Mouse (Mus musculus) bone marrow macrophage, adult 2 months (primary cell): Measurements from ENCODE around the gene Prdm11. TPM values are rescaled to one million over a fixed set of nuclear protein-coding genes. Genes with fewer than 3 reads are reported as not detected.

Source experiments
- H3K27ac ChIP-seq: 2 replicates; pipeline ENCODE4 v1.5.1; 2012; ENCODE audit warnings: low read depth, low read length; ENCODE audit not compliant: insufficient read depth
- H3K4me1 ChIP-seq: 2 replicates; pipeline ENCODE4 v1.6.1; 2012; ENCODE audit warnings: low read length; ENCODE audit not compliant: control insufficient read depth, insufficient read depth
- H3K4me3 ChIP-seq: 2 replicates; pipeline ENCODE4 v1.5.1; 2012; ENCODE audit warnings: mild to moderate bottlenecking, low read length, moderate library complexity; ENCODE audit not compliant: insufficient read depth
- CTCF ChIP-seq: IDR thresholded peaks from 2 replicates; pipeline ENCODE4 v1.5.1; 2012; ENCODE audit warnings: low read depth, mild to moderate bottlenecking, low read length, moderate library complexity
- POLR2A ChIP-seq: IDR thresholded peaks from 2 replicates; pipeline ENCODE4 v1.6.1; 2012; ENCODE audit warnings: mild to moderate bottlenecking, low read depth, low read length, borderline replicate concordance
- polyA plus RNA-seq: library from polyadenylated mRNA; stranded (reverse); fragments of >200 nt; gene quantifications from 2 replicates; pipeline ENCODE4 v1.2.4, GENCODE M21; 2012; ENCODE audit not compliant: missing spikeins, insufficient read depth, insufficient read length

Prdm11 gene
- polyA plus RNA-seq, 1 experiment: 2.9 TPM

DNA sequence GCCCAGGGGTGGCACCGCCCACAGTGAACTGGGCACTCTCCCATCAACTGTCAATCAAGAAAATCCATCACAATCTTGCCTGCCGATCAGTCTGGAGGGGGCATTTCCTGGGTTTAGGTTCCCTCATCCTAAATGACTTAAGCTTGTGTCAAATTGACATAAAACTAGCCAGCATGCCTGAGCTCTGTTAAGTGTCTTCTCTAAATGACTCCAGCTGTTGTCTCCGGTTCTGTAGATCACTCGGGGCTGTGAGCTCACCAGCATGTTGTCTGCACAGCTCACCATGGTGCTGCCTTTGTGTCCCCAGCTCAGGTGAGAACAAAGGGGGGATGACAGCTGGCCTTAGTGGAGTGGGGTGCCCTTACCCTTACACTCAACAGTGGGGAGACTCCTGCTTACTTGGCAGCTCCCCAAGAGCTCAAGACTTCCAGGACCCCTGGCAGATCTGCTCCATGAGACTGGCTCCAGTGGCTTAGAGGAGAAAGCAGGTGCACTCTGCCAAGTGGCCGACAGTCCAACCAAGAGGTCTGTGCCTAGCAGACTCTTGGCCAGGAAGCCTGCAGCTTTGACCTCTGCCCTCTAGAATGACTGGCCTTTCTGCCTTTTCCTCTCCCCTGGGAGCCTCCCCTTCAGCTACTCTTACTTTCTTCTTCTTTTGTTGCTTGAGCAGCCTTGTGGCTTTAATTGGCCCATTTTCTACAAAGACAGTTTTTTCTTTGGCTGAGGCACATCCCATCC, 35.1 kb upstream of the Prdm11 start:
- H3K4me3 ChIP-seq: no peak overlapping the region
- no peak overlapping the region for H3K27ac ChIP-seq
- H3K4me1 ChIP-seq: no peaks in the 10 kb centered on the region
- TF ChIP-seq CTCF (no peak), POLR2A (no peak)

DNA sequence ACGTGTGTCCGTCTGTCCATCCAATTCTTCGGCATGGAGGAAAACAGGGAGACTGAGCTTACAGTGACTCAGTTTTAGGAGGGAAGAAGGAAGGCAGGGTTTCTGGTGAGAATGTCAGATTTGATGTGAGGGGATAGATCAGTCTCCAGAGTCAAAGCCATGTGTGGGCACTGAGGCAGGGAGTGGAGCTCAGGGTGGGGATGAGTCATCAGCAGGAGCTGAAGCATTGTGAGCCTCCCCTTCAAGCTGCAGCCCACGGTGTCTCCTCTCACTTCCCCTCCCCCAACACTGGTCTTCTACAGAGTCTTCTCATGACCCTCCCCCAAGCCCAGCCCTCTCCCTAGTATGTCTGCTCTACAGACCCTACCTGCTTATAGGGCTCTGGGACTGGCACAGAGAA, 33.4 kb upstream of the Prdm11 start:
- Histone ChIP-seq H3K27ac (no peak overlapping the region), H3K4me3 (no peak overlapping the region), H3K4me1 (no peaks in the 10 kb centered on the region)
- no peak for TF ChIP-seq POLR2A
- no peak for TF ChIP-seq CTCF

DNA sequence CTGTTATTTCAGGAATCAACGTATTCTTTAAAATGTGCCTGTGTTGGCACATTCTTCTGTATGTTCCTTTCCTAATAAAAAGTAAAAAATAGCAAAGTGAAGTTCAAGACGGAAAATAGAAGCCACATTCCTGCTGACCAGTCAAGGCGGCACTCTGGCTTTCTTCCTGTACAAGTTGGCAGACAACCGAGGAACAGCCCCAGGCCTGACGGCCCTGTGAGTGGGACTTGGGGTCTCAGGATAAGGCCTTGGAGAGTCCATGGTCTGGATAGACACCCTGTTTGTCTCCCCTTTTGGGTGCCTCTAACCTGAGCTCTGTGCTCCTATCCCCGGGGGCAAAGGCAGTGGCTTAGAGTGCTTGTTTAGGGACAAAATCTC, 30.6 kb upstream of the Prdm11 start:
- no peaks in the 10 kb centered on the region for H3K4me1 ChIP-seq
- H3K27ac ChIP-seq: no peak overlapping the region
- TF ChIP-seq POLR2A (no peak), CTCF (no peak)
- H3K4me3 ChIP-seq: no peak overlapping the region

DNA sequence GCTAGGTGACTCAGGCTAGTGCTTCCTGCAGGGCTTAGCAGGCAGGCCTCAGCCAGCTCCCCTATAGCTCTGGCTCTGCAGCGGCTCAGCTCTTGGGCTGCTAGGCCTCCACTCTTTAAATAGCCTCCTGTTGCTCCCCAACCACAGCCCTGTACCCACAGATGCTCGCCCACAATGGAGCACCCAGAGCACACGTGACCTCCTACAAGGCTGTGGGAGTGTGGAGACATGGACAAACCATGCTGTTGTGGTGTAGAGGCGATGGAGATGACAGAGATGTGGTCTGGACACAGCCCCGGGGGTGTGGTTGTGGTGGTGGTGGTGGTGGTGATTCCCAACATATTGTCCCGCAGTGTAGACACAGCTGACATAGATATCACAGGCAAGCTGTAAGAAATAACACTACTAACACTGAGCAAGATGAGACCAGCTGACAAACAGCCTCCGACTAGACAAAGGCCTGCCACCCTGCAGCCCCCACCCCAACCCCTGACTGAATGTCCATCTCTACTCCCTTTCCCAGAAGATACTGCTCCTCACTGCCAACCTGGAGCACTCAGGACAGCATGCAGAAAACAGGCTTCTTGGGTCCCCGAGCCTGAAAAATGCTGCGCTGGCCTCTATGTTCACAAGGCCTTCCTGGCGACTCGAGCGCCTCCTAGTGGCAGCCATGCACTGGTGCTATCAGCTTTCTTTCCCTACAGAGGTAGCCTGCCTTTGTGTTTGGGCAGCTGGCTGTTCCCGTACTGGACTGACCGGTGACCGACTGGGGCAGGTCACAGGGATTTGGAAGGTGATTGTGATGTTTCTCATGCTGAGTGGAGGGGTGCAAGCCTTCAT, 30.0 kb upstream of the Prdm11 start:
- TF ChIP-seq CTCF (peak; percentile 85), POLR2A (no peak)
- Histone ChIP-seq H3K27ac (no peak overlapping the region), H3K4me3 (no peak overlapping the region), H3K4me1 (no peaks in the 10 kb centered on the region)

DNA sequence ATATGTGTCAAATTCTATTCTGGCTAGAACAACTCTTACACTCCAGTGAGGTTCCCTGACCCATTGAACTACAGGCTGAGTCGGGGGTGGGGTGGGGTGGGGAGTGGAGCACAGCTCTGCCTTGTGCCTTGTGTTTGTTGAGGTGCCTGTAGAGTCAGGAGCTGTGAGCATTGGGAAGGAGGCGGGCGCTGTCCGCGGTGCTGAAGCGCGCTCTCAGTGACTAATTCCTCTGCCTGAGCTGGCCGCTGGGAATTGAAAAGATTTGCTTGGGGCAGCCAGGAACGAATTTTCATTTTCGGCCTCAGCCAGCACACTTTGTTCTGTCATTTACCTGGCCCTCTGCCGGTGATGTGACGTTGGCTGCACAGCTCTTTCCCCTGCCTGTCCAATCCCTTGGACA, 25.7 kb upstream of the Prdm11 start:
- Histone ChIP-seq H3K27ac (no peak overlapping the region), H3K4me1 (no peaks in the 10 kb centered on the region), H3K4me3 (no peak overlapping the region)
- TF ChIP-seq CTCF (no peak), POLR2A (no peak)

DNA sequence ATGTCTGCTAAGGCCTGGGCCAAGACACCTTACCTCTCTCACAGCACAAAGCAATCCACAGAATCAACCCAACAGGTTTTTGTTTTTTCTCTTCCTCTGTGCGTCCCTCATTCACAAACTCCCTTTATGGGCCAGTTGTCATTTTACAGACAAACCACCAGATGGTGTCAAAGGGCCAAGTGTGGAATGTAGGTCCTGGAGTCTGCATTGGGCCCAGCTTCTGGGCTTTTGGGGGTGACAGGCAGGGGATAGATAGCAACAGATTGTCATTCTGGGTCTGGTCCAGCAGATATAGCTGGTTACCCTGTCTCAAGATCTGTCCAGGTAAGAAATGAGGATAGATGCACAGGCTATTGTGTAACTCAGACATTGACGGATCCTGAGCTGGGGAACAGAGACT, 23.0 kb upstream of the Prdm11 start:
- H3K27ac ChIP-seq: no peak overlapping the region
- H3K4me1 ChIP-seq: no peaks in the 10 kb centered on the region
- no peak overlapping the region for H3K4me3 ChIP-seq
- TF ChIP-seq CTCF: 0 out of 2 replicates have a peak, but pooled peaks have one; percentile 19
- TF ChIP-seq POLR2A: no peak

DNA sequence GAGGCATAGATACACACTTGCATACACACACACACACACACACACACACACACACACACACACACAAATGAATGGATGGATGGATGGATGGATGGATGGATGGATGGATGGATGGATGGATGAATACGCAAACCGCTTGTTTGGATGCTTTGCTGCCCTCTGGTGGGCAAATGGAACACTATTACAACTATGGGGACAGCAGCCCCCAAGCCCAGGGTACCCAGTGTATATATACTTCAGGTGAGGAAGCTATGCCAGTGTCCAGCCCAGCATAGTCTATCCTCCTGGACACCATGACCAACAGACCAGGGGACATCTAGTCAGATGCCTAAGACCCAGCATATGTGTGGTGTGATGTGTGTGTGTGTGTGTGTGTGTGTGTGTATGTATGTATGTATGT, 17.4 kb upstream of the Prdm11 start:
- TF ChIP-seq POLR2A (no peak), CTCF (peak; percentile 48)
- no peak overlapping the region for H3K27ac ChIP-seq
- H3K4me1 ChIP-seq: no peaks in the 10 kb centered on the region
- H3K4me3 ChIP-seq: no peak overlapping the region

DNA sequence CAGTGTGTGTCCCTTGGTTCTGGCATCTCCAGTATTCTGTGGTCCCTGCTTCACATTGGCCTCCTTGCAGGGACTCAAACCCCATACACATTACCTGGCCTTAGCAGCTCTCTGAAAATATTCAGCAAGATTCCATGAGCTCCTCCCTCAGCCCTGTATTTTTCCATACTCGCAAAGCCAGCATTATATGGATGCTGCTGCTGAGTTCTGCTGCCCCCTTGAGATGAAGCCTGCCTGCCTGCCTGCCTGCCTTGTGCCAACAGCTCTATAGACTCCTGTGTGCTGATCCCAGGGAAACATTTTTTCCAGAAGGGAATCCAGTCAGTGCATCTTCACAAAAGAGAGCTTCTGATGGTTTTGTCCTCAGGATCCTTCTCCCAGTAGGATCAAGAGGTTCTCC, 5.9 kb upstream of the Prdm11 start:
- no peak overlapping the region for H3K27ac ChIP-seq
- H3K4me1 ChIP-seq: no peaks in the 10 kb centered on the region
- no peak overlapping the region for H3K4me3 ChIP-seq
- no peak for TF ChIP-seq CTCF
- TF ChIP-seq POLR2A: no peak

DNA sequence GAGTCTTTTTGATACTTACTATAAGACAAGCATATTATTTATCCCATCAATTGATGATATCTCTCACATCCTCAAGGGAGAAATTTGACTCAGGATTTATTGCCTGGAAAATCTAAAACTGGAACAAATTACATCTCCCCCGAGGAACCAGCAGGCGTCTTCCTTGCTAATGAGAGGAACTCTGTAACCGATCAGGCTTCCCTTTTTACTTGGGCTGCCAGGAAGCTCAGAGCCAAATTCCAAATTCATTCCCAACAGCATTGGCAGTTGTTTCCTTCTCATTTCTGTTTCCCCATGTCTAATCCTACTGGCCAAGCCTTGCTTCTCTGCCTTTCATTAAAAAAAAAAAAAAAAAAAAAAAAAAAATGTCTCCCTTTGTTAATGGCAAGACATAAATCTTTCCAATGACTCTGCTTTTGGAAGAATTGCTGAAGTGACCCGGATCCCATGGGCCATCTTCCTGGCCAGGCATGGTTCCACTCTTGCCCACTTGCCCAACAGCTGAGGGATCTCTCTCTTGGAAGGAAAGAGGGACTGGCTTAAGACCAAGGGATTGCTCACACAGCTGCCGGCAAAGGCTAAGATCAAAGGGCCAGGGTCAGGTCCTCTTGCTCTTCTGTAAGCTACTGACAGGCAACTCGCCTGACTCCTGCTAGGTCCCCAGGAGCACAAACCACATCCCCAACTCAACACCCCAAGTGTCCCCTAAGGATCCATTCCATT, 2.8 kb upstream of the Prdm11 start:
- no peak overlapping the region for H3K4me3 ChIP-seq
- H3K4me1 ChIP-seq: no peaks in the 10 kb centered on the region
- TF ChIP-seq POLR2A: no peak
- TF ChIP-seq CTCF: no peak
- H3K27ac ChIP-seq: no peak overlapping the region

DNA sequence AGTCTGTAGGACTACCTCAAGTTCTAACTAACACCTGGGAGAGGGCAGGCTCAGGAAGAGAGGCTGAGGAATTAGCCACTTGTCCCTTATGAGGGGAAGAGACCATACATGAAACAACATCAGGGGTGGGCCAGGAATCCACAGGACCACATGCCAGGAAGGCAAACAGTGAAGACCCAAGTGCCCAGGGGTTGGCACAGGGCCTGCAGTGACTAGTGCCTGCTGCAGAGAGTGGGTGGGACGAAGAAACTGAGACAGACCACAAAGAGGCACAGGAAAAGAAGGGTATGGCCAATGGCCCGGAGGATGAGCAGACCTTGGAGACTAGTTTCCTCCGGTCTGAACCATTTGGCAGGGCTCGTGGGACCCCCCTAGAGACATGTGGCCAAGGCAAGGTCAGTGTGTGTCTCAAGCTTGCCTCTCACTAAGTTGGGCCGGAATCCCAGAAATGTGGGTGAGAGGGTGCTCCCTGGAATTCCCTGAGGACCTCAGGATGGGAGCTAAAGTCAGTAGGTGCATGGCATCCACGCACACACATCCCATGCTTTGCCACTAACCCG, 1.6 kb upstream of the Prdm11 start:
- no peaks in the 10 kb centered on the region for H3K4me1 ChIP-seq
- TF ChIP-seq POLR2A: no peak
- TF ChIP-seq CTCF: no peak
- no peak overlapping the region for H3K4me3 ChIP-seq
- H3K27ac ChIP-seq: no peak overlapping the region

DNA sequence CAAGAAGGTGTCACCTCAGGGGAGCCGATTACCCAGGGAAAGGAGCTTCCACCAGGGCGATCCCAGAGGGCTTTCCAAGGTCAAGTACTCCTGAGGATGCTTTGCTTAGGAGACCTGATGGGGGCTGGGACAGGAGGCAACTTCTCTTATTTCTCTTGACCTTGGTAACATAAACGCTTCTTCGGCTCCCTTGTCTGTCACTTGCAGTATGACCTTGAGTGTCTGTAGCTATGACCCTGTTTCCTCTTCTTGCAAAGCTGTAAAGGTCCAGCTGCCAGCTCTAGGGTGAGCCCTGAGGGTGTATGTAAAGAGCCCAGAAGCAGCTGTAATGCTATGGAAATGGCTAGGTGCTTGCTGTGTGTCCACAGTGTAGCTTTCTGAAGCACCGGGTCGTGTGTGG, 1.1 kb upstream of the Prdm11 start:
- H3K4me1 ChIP-seq: no peaks in the 10 kb centered on the region
- no peak overlapping the region for H3K27ac ChIP-seq
- no peak overlapping the region for H3K4me3 ChIP-seq
- TF ChIP-seq CTCF (no peak), POLR2A (no peak)
